Mouse (Mus musculus) naive thymus-derived CD4-positive, alpha-beta T cell, adult 2 months (primary cell): Measurements from ENCODE around the gene Ctrc.
"Not testable (repeated sequence)": the region's sequence is repeated elsewhere in the genome, so short reads cannot be mapped to it uniquely, and the experiment has no call there.

Experiments used
- DNase-seq: peaks from one replicate; pipeline ENCODE4 v3.0.0-alpha.2; 2011; ENCODE audit warnings: low read depth

The Ctrc gene

GRCm38 (mm10) chr4:141787046-141787445, 59.1 kb downstream of the Ctrc start:
- DNase-seq: no peak

GRCm38 (mm10) chr4:141786141-141786540, 60.0 kb downstream of the Ctrc start:
- DNase-seq: no peak

GRCm38 (mm10) chr4:141784835-141785234, 61.3 kb downstream of the Ctrc start:
- no peak for DNase-seq

GRCm38 (mm10) chr4:141781201-141781985, 64.8 kb downstream of the Ctrc start:
- no peak for DNase-seq

GRCm38 (mm10) chr4:141779828-141780227, 66.3 kb downstream of the Ctrc start:
- DNase-seq: no peak

- DNase-seq: not testable (repeated sequence)
These were observed 73.1 kb downstream of the Ctrc start for GRCm38 (mm10) chr4:141773019-141773418.

GRCm38 (mm10) chr4:141771823-141772222, 74.3 kb downstream of the Ctrc start:
- no peak for DNase-seq

- DNase-seq: no peak
These were observed 76.5 kb downstream of the Ctrc start for GRCm38 (mm10) chr4:141769501-141770160.

GRCm38 (mm10) chr4:141767353-141768036, 78.7 kb downstream of the Ctrc start:
- no peak for DNase-seq

GRCm38 (mm10) chr4:141766668-141767352, 79.3 kb downstream of the Ctrc start:
- DNase-seq: no peak

- DNase-seq: no peak
These were observed 79.9 kb downstream of the Ctrc start for GRCm38 (mm10) chr4:141766316-141766667.

GRCm38 (mm10) chr4:141765008-141765407, 81.2 kb downstream of the Ctrc start:
- DNase-seq: no peak
